Mouse (Mus musculus): ENCODE results near the gene Smpd3.

Gene Smpd3

DNA sequence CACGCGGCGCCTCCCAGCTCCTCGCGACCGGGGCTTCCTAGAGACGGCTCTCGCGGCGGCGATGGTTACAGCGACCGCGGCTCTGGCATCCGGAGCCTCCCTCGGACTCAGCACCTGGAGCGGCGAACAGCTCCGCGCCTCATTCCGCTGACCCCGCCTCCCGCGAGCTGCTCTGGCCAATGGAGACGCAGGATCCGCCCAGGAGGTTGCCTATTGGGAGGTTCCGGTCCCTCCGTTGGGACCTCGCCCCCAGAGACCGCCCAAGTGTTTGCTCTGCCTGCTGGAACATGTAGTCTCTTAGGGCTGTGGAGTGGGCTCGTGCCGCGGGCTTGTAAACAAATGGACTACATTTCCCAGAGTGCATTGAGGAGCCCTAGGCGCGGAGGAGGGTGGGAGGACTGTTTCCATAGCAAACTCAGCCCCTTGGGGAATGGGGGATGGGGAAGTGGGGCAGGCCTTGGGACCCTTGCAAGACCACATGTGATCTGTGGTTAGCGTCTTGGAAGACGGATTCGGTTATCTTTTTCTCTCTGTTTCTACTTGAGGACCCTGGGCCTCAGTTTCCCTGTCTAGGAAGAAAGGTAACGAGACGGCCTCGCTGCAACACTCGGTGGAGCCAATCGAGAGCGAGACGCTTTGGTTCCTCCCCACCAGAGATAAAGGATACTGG is at the start of gene Smpd3:
Gene Smpd3 (minus strand): TSS at position 137 of the 670 bp plus-strand sequence.
- peak; percentile 93 to 98 for DNase-seq (ENCODE audit: low spot score in 2 of 2)

- no peak for DNase-seq (ENCODE audit: low spot score in 2 of 2)
These were observed 43.2 kb upstream of the Smpd3 start for GRCm38 (mm10) chr8:106381026-106381425.

GRCm38 (mm10) chr8:106379357-106379756 is 41.6 kb upstream of the Smpd3 start:
- DNase-seq (ENCODE audit: low spot score in 2 of 2) = no peak

- DNase-seq (ENCODE audit: low spot score in 2 of 2) = no peak
These were observed 40.8 kb upstream of the Smpd3 start for GRCm38 (mm10) chr8:106378501-106379048.

DNA sequence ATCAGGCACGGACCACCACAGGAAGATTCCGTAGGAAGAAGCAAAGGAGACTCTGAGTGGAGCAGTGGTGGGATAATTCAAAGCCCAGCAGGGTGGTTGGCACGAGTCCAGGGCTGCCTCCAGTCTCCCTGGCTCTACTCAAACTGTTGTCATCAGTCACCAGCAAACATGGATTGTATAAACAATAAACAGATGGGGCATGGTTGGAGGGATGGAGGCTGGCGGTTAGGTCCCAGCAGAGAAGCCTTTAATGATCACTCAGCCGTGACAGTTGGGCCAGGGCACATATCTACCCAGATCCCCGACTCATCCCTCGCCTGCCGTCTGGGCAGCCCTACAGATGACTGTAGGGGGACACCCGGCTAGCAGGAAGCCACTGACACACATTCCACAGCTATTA is 39.1 kb upstream of the Smpd3 start:
- no peak for DNase-seq (ENCODE audit: low spot score in 2 of 2)

GRCm38 (mm10) chr8:106375957-106376356 is 38.2 kb upstream of the Smpd3 start:
- no peak for DNase-seq (ENCODE audit: low spot score in 2 of 2)

DNA sequence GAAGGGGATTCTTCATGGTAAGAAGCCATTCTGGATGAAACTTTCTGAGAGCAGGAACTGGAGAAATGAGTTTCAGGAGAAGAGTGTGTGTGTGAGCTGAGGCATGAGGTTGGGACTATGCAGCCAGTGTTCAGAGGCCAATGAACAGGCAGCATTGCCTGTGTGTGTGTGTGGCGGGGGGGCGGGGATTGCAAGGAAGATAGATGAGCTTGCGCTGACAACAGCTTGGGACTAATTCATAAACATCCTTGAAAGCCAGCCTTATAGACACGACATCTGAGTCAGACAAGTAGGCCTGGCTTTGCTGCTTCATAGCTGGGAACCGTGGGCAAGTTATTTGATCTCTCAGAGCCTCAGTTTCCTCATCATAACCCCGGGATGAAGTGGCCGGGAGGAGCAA is 31.3 kb upstream of the Smpd3 start:
- no peak for DNase-seq (ENCODE audit: low spot score in 2 of 2)

GRCm38 (mm10) chr8:106368501-106368900 is 30.7 kb upstream of the Smpd3 start:
- DNase-seq (ENCODE audit: low spot score in 2 of 2) = peak in 1 of 2 experiments; percentile 25

GRCm38 (mm10) chr8:106364837-106365236 is 27.0 kb upstream of the Smpd3 start:
- no peak for DNase-seq (ENCODE audit: low spot score in 2 of 2)

DNA sequence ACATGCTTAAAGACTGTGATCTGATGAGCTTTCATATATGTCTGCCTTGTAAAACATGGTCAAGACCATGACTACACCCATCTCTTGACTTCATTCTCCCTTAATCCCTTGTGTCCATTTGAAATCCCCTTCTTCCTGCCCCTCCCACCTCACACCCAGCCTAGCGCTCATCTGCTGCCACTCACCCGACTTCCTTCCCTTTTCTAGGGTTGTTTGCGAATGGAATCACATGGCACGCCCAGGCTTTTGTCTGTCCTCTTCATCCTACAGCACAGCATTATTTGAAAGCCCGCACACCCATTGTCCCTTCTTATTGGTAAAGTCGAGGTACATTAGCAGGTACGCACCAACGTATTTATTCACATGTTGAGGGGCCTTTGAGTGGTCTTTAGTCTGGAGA is 26.5 kb upstream of the Smpd3 start:
- DNase-seq (ENCODE audit: low spot score in 2 of 2) = no peak

DNA sequence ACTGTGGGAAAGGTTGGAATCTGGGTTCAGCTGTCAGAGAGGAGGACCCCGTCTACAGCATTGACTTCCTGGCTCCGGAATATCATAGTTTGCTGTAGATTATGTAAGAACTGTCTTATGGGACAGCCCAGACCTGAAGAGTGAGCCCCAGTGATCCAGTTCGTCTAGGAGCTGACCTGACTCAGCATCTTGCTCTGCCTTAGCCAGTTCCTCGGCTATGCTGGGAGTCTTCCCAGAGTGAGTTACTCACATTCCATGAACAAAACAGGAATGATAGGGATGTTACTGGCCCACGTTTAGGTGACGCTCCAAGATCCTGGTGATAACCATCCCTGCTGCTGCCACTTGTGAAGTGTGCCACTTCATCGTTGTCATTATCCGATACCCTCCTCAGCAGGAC is 25.5 kb upstream of the Smpd3 start:
- DNase-seq (ENCODE audit: low spot score in 2 of 2) = no peak

- no peak for DNase-seq (ENCODE audit: low spot score in 2 of 2)
These were observed 22.0 kb upstream of the Smpd3 start for GRCm38 (mm10) chr8:106359650-106360338.

DNA sequence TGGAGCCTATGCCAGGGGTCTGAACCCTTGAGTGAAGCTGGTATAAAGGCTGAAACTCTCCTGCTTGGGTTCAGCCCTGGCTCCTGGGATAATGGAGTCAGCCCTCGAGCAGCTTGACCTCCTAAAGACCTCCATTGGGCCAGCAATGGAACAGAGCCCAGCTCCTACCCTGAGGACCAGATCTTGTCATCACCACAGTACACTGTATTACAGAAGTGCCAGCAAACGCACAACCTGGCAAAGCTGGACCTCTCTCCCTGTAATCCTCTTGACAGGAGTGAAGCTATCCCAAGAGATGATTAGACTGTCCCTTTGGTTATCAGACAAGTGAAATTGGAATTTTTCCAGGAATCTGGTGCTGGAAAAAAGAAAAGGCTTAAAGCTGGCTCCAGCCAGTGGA is 13.3 kb upstream of the Smpd3 start:
- DNase-seq (ENCODE audit: low spot score in 2 of 2) = no peak

- no peak for DNase-seq (ENCODE audit: low spot score in 2 of 2)
These were observed 11.6 kb upstream of the Smpd3 start for GRCm38 (mm10) chr8:106349398-106349797.

DNA sequence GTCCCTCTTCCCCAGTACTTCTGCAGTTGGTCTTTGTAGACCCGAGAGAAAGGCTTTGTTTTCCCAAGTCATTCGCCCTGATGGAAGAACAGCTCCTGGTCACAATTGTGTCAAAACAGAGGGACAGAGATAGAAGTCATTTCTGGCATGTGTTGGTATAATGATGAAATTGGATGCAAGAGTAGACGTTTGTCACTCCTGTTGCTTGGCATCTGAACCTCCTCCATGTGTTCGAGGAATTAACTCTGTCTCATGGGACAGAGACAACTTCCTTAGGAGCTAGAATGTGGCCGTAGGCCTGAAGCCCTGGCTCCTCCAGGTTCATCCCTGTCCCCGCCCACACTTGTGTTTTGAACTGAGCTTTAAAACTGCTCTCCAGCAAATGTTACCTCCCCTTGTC is 8.3 kb upstream of the Smpd3 start:
- no peak for DNase-seq (ENCODE audit: low spot score in 2 of 2)

DNA sequence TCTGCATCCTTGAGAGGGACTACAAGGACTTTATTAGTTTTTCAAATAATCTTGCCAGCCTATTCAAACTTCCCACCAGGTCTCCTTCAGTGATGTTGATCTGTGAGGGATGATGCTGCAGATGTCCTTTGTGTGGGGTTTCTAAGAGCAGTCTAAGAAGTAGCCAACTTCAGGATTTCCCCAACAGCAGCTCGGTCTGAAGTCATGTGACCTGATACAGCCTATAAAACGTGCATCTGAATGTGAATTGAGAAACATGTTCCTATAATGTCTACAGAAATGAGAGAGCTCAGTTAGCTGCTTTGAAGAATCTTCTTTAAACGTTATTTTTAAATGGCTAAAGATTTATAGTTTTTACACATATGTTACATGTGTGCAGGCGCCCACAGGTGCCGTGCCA is 5.7 kb upstream of the Smpd3 start:
- no peak for DNase-seq (ENCODE audit: low spot score in 2 of 2)

- DNase-seq (ENCODE audit: low spot score in 2 of 2) = no peak
These were observed 5.0 kb upstream of the Smpd3 start for GRCm38 (mm10) chr8:106342828-106343227.

DNA sequence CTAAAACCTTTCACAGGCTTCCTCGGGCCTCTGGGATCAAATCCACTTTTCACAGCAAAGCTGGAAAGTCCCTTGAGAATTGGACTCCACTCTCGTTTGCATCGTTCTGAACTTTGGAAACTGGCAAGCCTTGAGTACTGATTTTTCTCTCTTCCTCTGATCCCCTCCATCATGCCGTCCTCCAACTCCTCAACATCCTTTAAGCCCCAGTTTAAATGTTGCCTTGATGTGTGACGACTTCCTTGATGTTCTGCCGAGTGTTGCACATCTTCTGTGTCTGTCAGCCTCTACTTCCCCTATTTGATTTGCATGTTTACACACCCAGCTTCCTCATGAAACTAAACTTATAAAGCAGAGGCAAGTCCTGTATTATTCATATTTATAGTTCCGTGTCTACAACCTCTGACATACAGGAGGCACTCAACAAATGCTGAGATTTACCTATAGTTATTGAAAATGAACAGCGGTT is 987 bp upstream of the Smpd3 start:
- peak in 1 of 2 experiments; percentile 58 for DNase-seq (ENCODE audit: low spot score in 2 of 2)

GRCm38 (mm10) chr8:106336561-106336960 is 1.2 kb downstream of the Smpd3 start:
- DNase-seq (ENCODE audit: low spot score in 2 of 2) = no peak

- DNase-seq (ENCODE audit: low spot score in 2 of 2) = no peak
These were observed 1.8 kb downstream of the Smpd3 start for GRCm38 (mm10) chr8:106336031-106336430.

DNA sequence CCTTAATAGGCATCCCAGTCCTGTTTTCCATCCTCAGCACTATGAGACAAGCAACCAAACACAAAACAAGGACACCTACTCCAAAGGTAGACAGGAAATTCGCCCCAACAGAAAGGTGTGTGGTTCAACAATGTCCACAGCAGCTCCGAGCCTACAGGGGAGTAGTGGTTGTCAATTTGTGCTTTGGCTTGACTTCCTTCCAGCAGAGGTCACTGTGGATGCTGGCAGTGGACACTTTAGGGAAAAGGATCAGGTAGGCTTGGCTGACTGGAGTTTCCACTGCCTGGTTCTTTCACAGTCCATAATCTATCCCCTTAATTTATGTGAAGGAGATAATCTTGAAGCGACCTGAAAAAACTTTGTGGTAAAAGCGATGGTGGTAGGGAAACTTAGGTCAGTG is 2.6 kb downstream of the Smpd3 start:
- no peak for DNase-seq (ENCODE audit: low spot score in 2 of 2)

GRCm38 (mm10) chr8:106333346-106333745 is 4.4 kb downstream of the Smpd3 start:
- DNase-seq (ENCODE audit: low spot score in 2 of 2) = no peak

GRCm38 (mm10) chr8:106332498-106332897 is 5.3 kb downstream of the Smpd3 start:
- no peak for DNase-seq (ENCODE audit: low spot score in 2 of 2)

All from natural killer cell, adult 2 months (primary cell).